Mouse (Mus musculus) heart, embryonic 11.5 days (tissue): ENCODE measurements around the gene Hace1. TPM values are rescaled to one million over a fixed set of nuclear protein-coding genes. Genes with fewer than 3 reads are reported as not detected.

Experiments used
- ATAC-seq: fragments of 200-750 bp; cut with Nextera tagmentation; replicated peaks from 2 replicates; pipeline ENCODE4 v1.8.0; 2017; ENCODE audit warnings: moderate library complexity; ENCODE audit not compliant: insufficient number of reproducible peaks, low FRiP score, low TSS enrichment
- H3K27ac ChIP-seq: fragments of 300-500 bp; sonication (generic); 2 replicates; pipeline ENCODE4 v1.5.1; 2014; ENCODE audit warnings: mild to moderate bottlenecking, low read depth, low read length
- H3K27me3 ChIP-seq: fragments of 300-500 bp; sonication (generic); 2 replicates; pipeline ENCODE4 v1.6.1; 2014; ENCODE audit warnings: mild to moderate bottlenecking, low read length, mixed read lengths; ENCODE audit not compliant: control insufficient read depth, insufficient read depth
- H3K36me3 ChIP-seq: fragments of 300-500 bp; sonication (generic); 2 replicates; pipeline ENCODE4 v1.6.1; 2014; ENCODE audit warnings: mild to moderate bottlenecking, low read length, moderate library complexity, mixed read lengths; ENCODE audit not compliant: control insufficient read depth, insufficient read depth
- H3K4me1 ChIP-seq: fragments of 300-500 bp; sonication (generic); 2 replicates; pipeline ENCODE4 v1.6.1; 2014; ENCODE audit warnings: low read length; ENCODE audit not compliant: control insufficient read depth, insufficient read depth
- H3K4me2 ChIP-seq: fragments of 300-500 bp; sonication (generic); 2 replicates; pipeline ENCODE4 v1.6.1; 2014; ENCODE audit warnings: mild to moderate bottlenecking, moderate library complexity
- H3K4me3 ChIP-seq: fragments of 300-500 bp; sonication (generic); 2 replicates; pipeline ENCODE4 v1.5.1; 2014; ENCODE audit warnings: low read depth, low read length
- H3K9ac ChIP-seq: fragments of 300-500 bp; sonication (generic); 2 replicates; pipeline ENCODE4 v1.6.1; 2014; ENCODE audit warnings: mild to moderate bottlenecking, low read depth, low read length, moderate library complexity
- H3K9me3 ChIP-seq: fragments of 300-500 bp; sonication (generic); replicated peaks from 2 replicates; pipeline ENCODE4 v1.6.1; 2016; ENCODE audit warnings: low read length; ENCODE audit not compliant: control insufficient read depth
- WGBS: fragments of 180-500 bp; shearing (Covaris S2); extraction: QIAGEN DNeasy Blood & Tissue Kit; methylation state at CpG from one replicate; pipeline ENCODE4 v1.1.7; 2014; ENCODE audit not compliant: insufficient replicate concordance; 5-methylcytosine and 5-hydroxymethylcytosine counted together
- microRNA-seq: library from miRNA; unstranded; fragments of <30 nt; microRNA quantifications from one replicate; pipeline ENCODE4, GENCODE M21; 2016; ENCODE audit warnings: borderline number of aligned reads
- polyA plus RNA-seq: library from polyadenylated mRNA; unstranded; fragments of >200 nt; fragmentation: Nextera tagmentation; extraction: Ambion mirVana; gene quantifications from 2 replicates; pipeline ENCODE4 v1.2.1, GENCODE M21; 2014

Hace1 gene
- polyA plus RNA-seq, 1 experiment from 2014 or later, result 22.5 TPM

DNA sequence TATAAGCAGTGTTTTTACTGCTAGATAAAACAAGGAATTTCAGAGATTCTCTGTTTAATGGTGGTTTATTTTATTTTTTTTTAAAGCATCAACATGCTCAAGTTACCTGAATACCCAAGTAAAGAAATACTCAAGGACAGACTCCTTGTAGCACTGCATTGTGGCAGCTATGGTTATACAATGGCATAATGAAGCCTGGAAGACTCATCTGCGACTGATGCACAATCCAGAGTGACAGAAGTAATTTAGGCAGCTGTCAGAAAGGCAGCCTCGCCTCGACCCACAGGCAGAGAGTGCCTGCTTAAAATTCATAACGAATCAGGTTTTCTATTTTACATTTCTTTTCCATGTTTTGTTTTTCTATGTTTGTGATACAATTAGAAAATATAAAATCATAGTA lies 133.7 kb downstream of the Hace1 start:
- H3K9me3 ChIP-seq, result no peaks in the 10 kb centered on the region
- 0 out of 2 replicates have a peak, but pooled peaks cover 4% of the 10 kb centered on the region for H3K36me3 ChIP-seq
- H3K4me2 ChIP-seq, result no peak overlapping the region
- no peak overlapping the region for H3K27ac ChIP-seq
- ATAC-seq, result no peak
- WGBS, result 48% methylated on average over 4 of the region's 4 CpGs
- H3K27me3 ChIP-seq, result no peaks in the 10 kb centered on the region
- no peak overlapping the region for H3K9ac ChIP-seq
- H3K4me3 ChIP-seq, result no peak overlapping the region
- H3K4me1 ChIP-seq, result 0 out of 2 replicates have a peak, but pooled peaks cover 6% of the 10 kb centered on the region

Small RNA genes lying within 50 kb of the gene (microRNA-seq; reads per million reads assigned to microRNA genes)
- not detected for gene Gm27731

Other genes with a start within 250 kb of the Hace1 start
- 48.6 and 55.3 TPM in 2 replicates for gene Bves, start 242.1 kb upstream of the Hace1 start, polyA plus RNA-seq
- gene Lin28b, start 91.4 kb upstream of the Hace1 start, polyA plus RNA-seq, result 6.1 and 7.3 TPM in 2 replicates